Mouse (Mus musculus) left cerebral cortex, postnatal 10 days (tissue): ENCODE measurements around the gene Fam13a. TPM values are rescaled to one million over a fixed set of nuclear protein-coding genes. Genes with fewer than 3 reads are reported as not detected.

Experiments
- DNase-seq, 2 experiments: peaks; one replicate each; pipeline ENCODE4 v3.0.0; 2021 to 2022; ENCODE audit warnings: low spot score in 2 of 2, mixed read lengths in 1 of 2; ENCODE audit errors: extremely low spot score in 1 of 2
- intact Hi-C: fragments of 180-260 bp; cut with DNase I; formaldehyde crosslinking; loops from one replicate; pipeline ENCODE4 v1.15.1; 2025
- total RNA-seq, 2 experiments: library from RNA; stranded (reverse); gene quantifications; 2 replicates each; pipeline ENCODE4 v1.2.3; 2021

The Fam13a gene
- total RNA-seq, 2 experiments from 2014 or later = 12.3 to 12.7 TPM

GRCm38 (mm10) chr6:58906852-58907261 is 117.5 kb downstream of the Fam13a start, which contains the start of gene Nap1l5:
Gene Nap1l5 (minus strand): TSS chr6:58907076.
- intact Hi-C loops = no loop called here
- DNase-seq = peak; percentile 67 to 76

GRCm38 (mm10) chr6:58904551-58904950 is 119.8 kb downstream of the Fam13a start:
- intact Hi-C loops = no loop called here
- no peak for DNase-seq

GRCm38 (mm10) chr6:58903171-58903570 is 121.2 kb downstream of the Fam13a start:
- intact Hi-C loops = no loop called here

GRCm38 (mm10) chr6:58900536-58900935 is 123.8 kb downstream of the Fam13a start:
- intact Hi-C loops = no loop called here
- no peak for DNase-seq

More at GRCm38 (mm10) chr6:58903171-58903570, 121.2 kb downstream of the Fam13a start:
- peak; percentile 68 to 75 for DNase-seq

GRCm38 (mm10) chr6:58899076-58899475 is 125.3 kb downstream of the Fam13a start:
- intact Hi-C loops = no loop called here
- no peak for DNase-seq

GRCm38 (mm10) chr6:58896648-58897047 is 127.7 kb downstream of the Fam13a start:
- no peak for DNase-seq
- intact Hi-C loops = no loop called here

GRCm38 (mm10) chr6:58894994-58895393 is 129.4 kb downstream of the Fam13a start:
- intact Hi-C loops = no loop called here
- no peak for DNase-seq

- intact Hi-C loops = no loop called here
- DNase-seq = no peak
Observed at GRCm38 (mm10) chr6:58893307-58893706, 131.0 kb downstream of the Fam13a start.

GRCm38 (mm10) chr6:58889917-58890316 is 134.4 kb downstream of the Fam13a start:
- intact Hi-C loops = no loop called here
- DNase-seq = no peak

- intact Hi-C loops = loop anchor here (5.0 kb wide), 1 partner anchor 300 kb away; no protein-coding TSS in a partner anchor
- no peak for DNase-seq
Observed at GRCm38 (mm10) chr6:58882271-58882670, 142.1 kb downstream of the Fam13a start.

Other genes starting within 250 kb of the Fam13a start
- 100 to 1,000 TPM; 265 to 270 TPM for gene Herc3, start 193.1 kb downstream of the Fam13a start, total RNA-seq
- gene Nap1l5, start 117.5 kb downstream of the Fam13a start, total RNA-seq = 100 to 1,000 TPM; 190 to 217 TPM
- gene Tigd2, start 184.3 kb upstream of the Fam13a start, total RNA-seq = 10 to 100 TPM; 10.4 to 12.0 TPM